8 mouse cellular contexts compared by ENCODE assay signal in the genomic region with DNA sequence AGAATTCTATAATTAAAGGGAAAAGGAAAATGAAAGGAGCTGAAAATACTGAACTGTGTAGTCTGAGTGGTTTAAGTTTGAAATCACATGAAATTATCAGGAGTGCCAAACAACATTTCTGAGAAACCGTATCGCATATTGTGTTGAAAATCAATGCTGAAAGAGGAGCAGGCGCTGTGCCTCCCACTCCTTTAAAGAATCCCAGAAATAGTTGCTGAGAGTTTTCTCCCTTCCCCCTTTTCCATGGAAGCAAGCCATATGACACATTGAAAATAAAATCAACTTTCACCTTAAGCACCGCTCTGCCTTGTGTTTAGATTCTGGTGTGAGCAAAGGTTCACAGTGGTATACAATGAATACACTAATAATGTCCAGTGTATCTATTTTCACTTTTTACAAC. TPM values are rescaled to one million over a fixed set of nuclear protein-coding genes. Genes with fewer than 3 reads are reported as not detected.
A peak's percentile ranks its signal among the peaks of the same experiment; 100 is the strongest.
DNase-seq lines count a peak whose midpoint lies in the region; ATAC-seq lines count a peak whose summit lies in the region.

No protein-coding gene starts in this region.

- H3K4me2 ChIP-seq in kidney, embryonic 15.5 days = peak overlapping the region; percentile 75
- peak overlapping the region; percentile 55 for H3K4me2 ChIP-seq in hindbrain, embryonic 13.5 days
- peak overlapping the region; percentile 82 for H3K4me2 ChIP-seq in midbrain, embryonic 15.5 days

- WGBS in kidney, embryonic 15.5 days = 16% methylated on average over 4 of the region's 4 CpGs
- 13% methylated on average over 4 of the region's 4 CpGs for WGBS in hindbrain, embryonic 13.5 days
- 16% methylated on average over 4 of the region's 4 CpGs for WGBS in midbrain, embryonic 15.5 days

- no peaks in the 10 kb centered on the region for H3K36me3 ChIP-seq in kidney, embryonic 15.5 days
- no peaks in the 10 kb centered on the region for H3K36me3 ChIP-seq in hindbrain, embryonic 13.5 days
- no peaks in the 10 kb centered on the region for H3K36me3 ChIP-seq in midbrain, embryonic 15.5 days (replicated peaks)

- no peak for DNase-seq in kidney, postnatal 14 days
- DNase-seq in embryo, embryonic 11 days = peak; percentile 11
- no peak for DNase-seq in gastrocnemius, postnatal 25 days
- DNase-seq in cerebellum, adult 9-10 months = no peak

- peaks cover 7% of the 10 kb centered on the region for H3K4me1 ChIP-seq in kidney, embryonic 15.5 days
- H3K4me1 ChIP-seq in hindbrain, embryonic 13.5 days (replicated peaks) = peaks cover 18% of the 10 kb centered on the region
- peaks cover 15% of the 10 kb centered on the region for H3K4me1 ChIP-seq in midbrain, embryonic 15.5 days

- H3K9me3 ChIP-seq in kidney, embryonic 15.5 days (replicated peaks) = no peaks in the 10 kb centered on the region
- no peaks in the 10 kb centered on the region for H3K9me3 ChIP-seq in hindbrain, embryonic 13.5 days
- no peaks in the 10 kb centered on the region for H3K9me3 ChIP-seq in midbrain, embryonic 15.5 days

- H3K27ac ChIP-seq in kidney, embryonic 15.5 days = peak overlapping the region; percentile 92; the same call in 1 of the 2 replicates
- H3K27ac ChIP-seq in hindbrain, embryonic 13.5 days = no peak overlapping the region
- H3K27ac ChIP-seq in midbrain, embryonic 15.5 days = 0 out of 2 replicates have a peak overlapping the region, but pooled peaks have one; percentile 89

- H3K4me3 ChIP-seq in kidney, embryonic 15.5 days (replicated peaks) = peak overlapping the region; percentile 84
- peak overlapping the region; percentile 72 for H3K4me3 ChIP-seq in hindbrain, embryonic 13.5 days
- peak overlapping the region; percentile 97 for H3K4me3 ChIP-seq in midbrain, embryonic 15.5 days

- H3K9ac ChIP-seq in kidney, embryonic 15.5 days = peak overlapping the region; percentile 60; the same call in 1 of the 2 replicates
- peak overlapping the region; percentile 85; the same call in 1 of the 2 replicates for H3K9ac ChIP-seq in hindbrain, embryonic 13.5 days
- no peak overlapping the region for H3K9ac ChIP-seq in midbrain, embryonic 15.5 days

- no peaks in the 10 kb centered on the region for H3K27me3 ChIP-seq in kidney, embryonic 15.5 days
- no peaks in the 10 kb centered on the region for H3K27me3 ChIP-seq in hindbrain, embryonic 13.5 days
- no peaks in the 10 kb centered on the region for H3K27me3 ChIP-seq in midbrain, embryonic 15.5 days (replicated peaks)

- ATAC-seq in kidney, embryonic 15.5 days (replicated peaks; ENCODE audit: low FRiP score) = no peak
- no peak for ATAC-seq in hindbrain, embryonic 13.5 days (ENCODE audit: low FRiP score)
- no peak for ATAC-seq in midbrain, embryonic 15.5 days (replicated peaks)
- ATAC-seq in cerebellum, adult (ENCODE audit: insufficient number of reproducible peaks, low FRiP score, low TSS enrichment) = no peak

RNA-seq across cellular contexts. Expression of gene Ikzf2, which starts 1.1 kb away (rescaled TPM):
- 3.7 and 4.1 TPM in 2 replicates for polyA plus RNA-seq in kidney, embryonic 15.5 days (2015; fragmentation: Nextera tagmentation; extraction: Ambion mirVana)
- 3.7 and 4.3 TPM in 2 replicates for polyA plus RNA-seq in hindbrain, embryonic 13.5 days (2015; fragmentation: Nextera tagmentation; extraction: Ambion mirVana)
- polyA plus RNA-seq in midbrain, embryonic 15.5 days (2015; fragmentation: Nextera tagmentation; extraction: Ambion mirVana) = 4.2 and 4.4 TPM in 2 replicates
- 10 to 100 TPM in 1 of 2 experiments, 1 to 10 TPM in 1; 9.1 to 14.5 TPM for total RNA-seq in gastrocnemius, postnatal 25 days (2021)
